Mouse (Mus musculus): ENCODE measurements around the gene Gm12569. TPM values are rescaled to one million over a fixed set of nuclear protein-coding genes. Genes with fewer than 3 reads are reported as not detected.

Gm12569 gene
- polyA plus RNA-seq (2012; rRNA removed; ENCODE audit: low replicate concordance), result not detected in 2 replicates

GRCm38 (mm10) chr11:51220308-51220707, at the start of gene Gm12569:
Gene Gm12569 (plus strand): TSS chr11:51220473.

GRCm38 (mm10) chr11:51261680-51262219, 41.5 kb downstream of the Gm12569 start, which contains the start of gene Clk4:
Gene Clk4 (plus strand): TSS chr11:51261730.

DNA sequence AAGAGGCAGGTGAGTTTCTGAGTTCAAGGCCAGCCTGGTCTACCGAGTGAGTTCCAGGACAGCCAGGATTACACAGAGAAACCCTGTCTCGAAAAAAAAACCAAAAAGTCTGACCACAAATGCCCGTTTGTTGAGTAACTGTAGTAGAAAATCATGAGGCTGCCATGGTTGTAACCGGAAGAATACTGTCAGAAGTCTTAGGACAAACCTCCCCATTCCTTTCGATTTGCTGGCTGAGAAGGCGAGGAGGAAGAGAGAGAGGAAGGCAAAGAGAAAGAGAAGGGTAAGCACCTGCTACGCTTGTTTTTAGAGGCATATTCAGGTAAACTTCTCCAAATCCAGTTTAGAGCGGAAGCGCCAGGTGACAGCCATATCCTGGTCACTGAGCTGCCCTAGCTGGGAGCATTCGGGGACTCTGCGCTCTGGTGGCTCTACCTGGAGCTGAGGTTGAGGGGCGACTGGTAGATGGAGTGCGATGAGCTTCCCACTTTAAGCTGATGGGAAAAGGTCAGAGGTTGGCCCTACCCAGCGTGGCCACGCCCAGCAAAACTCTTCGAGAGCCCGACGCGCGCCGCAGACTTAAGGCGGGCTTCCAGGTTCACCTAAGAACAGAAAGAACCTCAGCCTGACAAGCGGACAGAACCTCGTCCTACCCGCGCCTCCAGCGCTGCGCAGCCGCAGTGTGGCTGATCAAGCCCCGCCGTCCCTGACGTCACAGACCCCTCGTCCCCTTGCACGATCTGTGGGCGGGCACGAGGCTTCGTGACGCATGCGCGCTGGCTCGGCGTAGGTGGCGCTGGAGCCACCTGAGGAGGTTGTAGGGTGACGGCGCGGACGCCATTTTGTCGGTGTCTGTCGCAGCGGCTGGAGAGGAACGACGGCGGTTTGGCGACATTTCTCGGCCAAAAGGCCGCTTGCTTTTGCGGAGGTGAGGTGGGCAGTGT, 42.3 kb downstream of the Gm12569 start, which contains the start of gene BC049762:
BC049762 (minus strand) TSS at position 705 of the 944 bp plus-strand sequence.

Other genes starting within 250 kb of the Gm12569 start
- gene Olfr1377, start 238.5 kb upstream of the Gm12569 start, polyA plus RNA-seq (2012; rRNA removed; ENCODE audit: low replicate concordance), result not detected in 2 replicates
- not detected in 2 replicates for gene Olfr51, start 216.9 kb upstream of the Gm12569 start, polyA plus RNA-seq (2012; rRNA removed; ENCODE audit: low replicate concordance)
- not detected in 2 replicates for gene Olfr54, start 206.2 kb upstream of the Gm12569 start, polyA plus RNA-seq (2012; rRNA removed; ENCODE audit: low replicate concordance)
- not detected in 2 replicates for gene Olfr1375, start 172.4 kb upstream of the Gm12569 start, polyA plus RNA-seq (2012; rRNA removed; ENCODE audit: low replicate concordance)
- gene Zfp354a, start 161.2 kb upstream of the Gm12569 start, polyA plus RNA-seq (2012; rRNA removed; ENCODE audit: low replicate concordance), result 0.14 and 0.16 TPM in 2 replicates
- gene Clk4, start 41.3 kb downstream of the Gm12569 start, polyA plus RNA-seq (2012; rRNA removed; ENCODE audit: low replicate concordance), result 3.3 and 3.4 TPM in 2 replicates
- gene BC049762, start 42.6 kb downstream of the Gm12569 start, polyA plus RNA-seq (2012; rRNA removed; ENCODE audit: low replicate concordance), result 0.41 TPM in 1 of 2 replicates, not detected in the other
- 1.8 and 2.6 TPM in 2 replicates for gene Col23a1, start 69.4 kb downstream of the Gm12569 start, polyA plus RNA-seq (2012; rRNA removed; ENCODE audit: low replicate concordance)

Data from duodenum, adult 2 months (tissue).